Mouse (Mus musculus): Measurements from ENCODE around the gene Kirrel.

GRCm38 (mm10) chr3:87171201-87172100 lies 3.1 kb downstream of the Kirrel start:
- no peak for TF ChIP-seq CTCF (IDR thresholded peaks at IDR 0.05; ENCODE audit: extremely low read depth, insufficient read depth, insufficient read length, insufficient replicate concordance)
- TF ChIP-seq POLR2A (IDR thresholded peaks at IDR 0.05; ENCODE audit: low read depth, low read length): no peak

Measured in spleen, adult 2 months (tissue).